Mouse (Mus musculus) thymus, postnatal 4 days (tissue): ENCODE data around the gene Gm20865.
"Not testable (repeated sequence)": the region's sequence is repeated elsewhere in the genome, so short reads cannot be mapped to it uniquely, and the experiment has no call there.

ENCODE experiments used
- DNase-seq: peaks from one replicate; pipeline ENCODE4 v3.0.0; 2021

Gene Gm20865

DNA sequence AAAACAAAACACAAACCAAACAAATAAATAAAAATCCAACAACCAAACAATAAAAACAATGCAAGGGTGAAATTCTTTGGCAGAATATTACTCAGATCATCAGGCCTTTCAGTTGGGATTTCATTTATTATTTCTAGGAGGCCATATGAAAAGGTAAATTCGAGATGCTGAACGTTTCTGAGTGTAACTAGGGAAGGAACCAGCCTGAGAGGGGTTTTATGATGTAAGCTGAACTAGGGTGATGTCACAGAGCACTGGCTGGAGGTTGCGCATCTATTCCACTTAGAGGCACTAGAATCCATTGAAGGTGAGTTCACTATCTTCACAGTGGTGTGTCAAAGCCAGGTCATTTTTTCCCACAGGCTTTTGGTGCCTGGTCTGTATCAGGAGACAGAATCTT is at the start of gene Gm20865:
TSS of gene Gm20865 (plus strand) at position 301 of the 400 bp plus-strand sequence.
- DNase-seq: not testable (repeated sequence)
